Mouse (Mus musculus) urinary bladder, adult 18-20 months (tissue): ENCODE data around the gene Dpy30.

Experiments
- DNase-seq, 2 experiments: peaks; one replicate each; pipeline ENCODE4 v3.0.0; 2022; ENCODE audit warnings: low spot score in 2 of 2, mixed read lengths in 2 of 2

Gene Dpy30

GRCm38 (mm10) chr17:74294426-74295025, 29.2 kb downstream of the Dpy30 start:
- DNase-seq: peak; percentile 81 to 84

DNA sequence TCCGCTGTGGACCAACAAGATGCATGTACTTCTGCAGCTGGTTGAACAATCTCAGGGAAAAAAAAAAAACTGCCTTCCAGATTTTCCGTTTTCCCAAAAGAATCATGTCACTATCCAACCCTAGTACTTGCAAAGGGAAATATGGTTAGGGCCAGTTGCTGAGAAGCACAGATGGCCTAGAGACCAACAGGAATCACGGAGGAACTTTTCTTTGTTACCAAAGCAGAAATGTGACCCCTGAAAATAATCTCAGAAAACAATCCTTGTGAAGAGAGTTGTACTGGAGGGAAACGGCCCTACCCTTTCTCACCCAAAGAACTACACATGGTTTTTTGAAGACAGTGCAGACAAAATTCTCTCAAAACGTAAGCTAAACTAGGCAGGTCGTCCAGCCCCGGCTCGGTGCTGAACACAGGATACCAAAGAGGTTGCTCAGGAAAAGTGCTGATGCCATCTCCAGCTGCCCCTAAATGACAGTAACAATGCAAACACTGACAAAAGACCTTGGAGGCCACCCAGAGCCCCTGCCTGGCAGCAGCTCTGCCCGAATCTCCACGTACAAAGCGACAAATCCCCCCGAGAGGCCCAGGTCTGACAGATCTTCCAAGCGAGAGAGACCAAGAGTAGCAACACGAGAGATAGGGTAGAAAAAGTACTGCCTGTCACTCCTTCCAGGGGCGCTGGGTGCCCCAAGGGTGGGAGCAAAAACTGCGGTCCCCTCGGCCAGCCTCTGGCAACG, 29.9 kb downstream of the Dpy30 start:
- peak in 1 of 2 experiments; percentile 49 for DNase-seq

- DNase-seq: no peak
These were observed 31.9 kb downstream of the Dpy30 start for GRCm38 (mm10) chr17:74291640-74292361.

- no peak for DNase-seq
These were observed 32.9 kb downstream of the Dpy30 start for GRCm38 (mm10) chr17:74290869-74291268.

GRCm38 (mm10) chr17:74290198-74290597, 33.5 kb downstream of the Dpy30 start:
- DNase-seq: no peak

GRCm38 (mm10) chr17:74288626-74289025, 35.1 kb downstream of the Dpy30 start:
- DNase-seq: no peak

GRCm38 (mm10) chr17:74286140-74286730, 37.5 kb downstream of the Dpy30 start:
- no peak for DNase-seq

DNA sequence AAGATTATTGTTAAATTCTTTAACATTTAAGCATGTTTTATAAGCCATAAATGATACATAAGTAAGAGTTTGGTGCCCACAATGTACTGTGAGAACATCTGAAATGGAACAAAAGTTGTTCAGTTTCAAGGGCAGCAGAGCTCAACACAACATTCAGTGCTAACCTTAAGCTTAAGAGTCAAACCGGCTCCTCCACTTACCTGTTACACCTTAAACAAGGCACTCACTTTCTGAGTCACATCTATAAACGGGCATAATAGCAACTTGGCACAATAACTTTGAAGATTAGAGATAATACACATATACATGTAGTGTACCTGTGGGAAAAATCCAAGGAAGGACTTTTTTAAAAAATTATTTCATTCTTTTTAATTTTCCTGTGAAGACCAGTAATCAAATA, 38.0 kb downstream of the Dpy30 start:
- DNase-seq: no peak

DNA sequence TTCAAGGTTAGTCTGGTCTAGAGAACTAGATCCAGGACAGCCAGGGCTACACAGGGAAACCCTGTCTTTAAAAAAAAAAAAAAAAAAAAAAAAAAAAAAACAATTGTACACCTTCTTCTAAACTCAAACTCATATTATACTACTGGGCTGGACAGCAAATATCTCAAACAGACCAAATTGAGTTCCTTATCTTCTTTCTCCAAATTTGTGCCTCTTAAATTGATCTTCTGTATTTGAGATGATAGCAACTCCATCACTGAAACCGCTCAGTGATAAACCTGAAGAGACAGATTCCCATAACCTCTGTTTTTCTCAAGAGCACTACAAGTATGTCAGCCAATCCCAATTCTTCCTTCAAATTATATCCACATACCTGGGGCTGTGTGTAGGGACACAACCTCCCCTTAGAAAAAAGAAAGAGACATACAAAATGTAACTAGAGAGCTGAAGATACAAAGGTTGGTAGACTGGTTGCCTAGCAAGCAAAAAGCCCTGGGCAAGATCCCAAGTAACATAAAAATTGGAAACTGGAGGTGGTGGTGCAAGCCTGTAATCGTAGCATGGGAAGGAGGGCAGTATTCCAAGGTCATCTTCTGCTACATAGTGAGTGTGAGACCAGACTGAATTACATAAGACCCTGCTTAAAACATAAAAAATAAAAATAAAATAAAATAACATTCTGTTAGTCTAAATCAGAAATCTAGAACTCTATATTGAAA, 39.2 kb downstream of the Dpy30 start:
- DNase-seq: no peak

DNA sequence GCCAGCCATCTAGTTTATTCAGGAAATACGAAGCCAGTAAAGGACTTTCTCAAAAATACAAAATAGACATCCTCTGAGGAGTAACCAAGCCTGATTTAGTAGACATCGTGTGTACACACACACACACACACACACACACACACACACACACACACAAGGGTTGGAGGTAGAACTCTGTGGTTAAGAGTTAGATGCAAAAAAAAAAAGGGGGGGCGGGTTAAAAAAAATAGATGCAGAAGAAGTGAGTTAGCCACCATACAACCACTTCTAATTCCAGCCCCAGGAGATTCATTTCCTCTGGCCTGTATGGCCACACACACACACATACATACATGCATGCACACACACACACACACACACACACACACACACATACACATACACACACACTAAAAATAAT, 41.7 kb downstream of the Dpy30 start:
- no peak for DNase-seq

GRCm38 (mm10) chr17:74278966-74279869, 44.5 kb downstream of the Dpy30 start:
- no peak for DNase-seq

- DNase-seq: no peak
These were observed 49.3 kb downstream of the Dpy30 start for GRCm38 (mm10) chr17:74274471-74274870.

DNA sequence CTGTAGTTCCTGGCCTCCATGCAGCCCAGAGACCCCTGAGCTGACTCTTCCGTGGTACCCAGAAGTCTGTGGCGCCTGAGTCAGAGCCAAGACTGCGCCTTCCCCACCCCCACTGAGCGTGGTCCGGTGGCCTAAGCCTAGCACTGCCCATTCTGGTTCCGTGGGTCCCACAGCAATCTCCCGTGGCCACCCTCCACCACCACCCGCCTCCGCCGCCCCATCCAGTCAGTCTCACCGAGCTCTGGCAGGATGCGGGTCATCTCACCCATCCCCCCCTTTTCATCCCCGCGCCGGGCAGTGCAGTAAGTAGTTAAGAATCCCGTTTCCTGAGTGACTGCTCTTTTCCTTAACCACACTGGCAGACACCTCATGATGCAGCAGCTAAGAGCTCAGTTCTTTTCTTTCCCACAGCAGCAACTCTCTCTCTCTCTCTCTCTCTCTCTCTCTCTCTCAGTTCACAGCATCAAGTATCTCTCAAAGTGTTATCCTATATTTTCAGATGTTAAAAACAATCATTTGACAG, 51.0 kb downstream of the Dpy30 start:
- no peak for DNase-seq

- no peak for DNase-seq
These were observed 52.0 kb downstream of the Dpy30 start for GRCm38 (mm10) chr17:74271541-74272268.

DNA sequence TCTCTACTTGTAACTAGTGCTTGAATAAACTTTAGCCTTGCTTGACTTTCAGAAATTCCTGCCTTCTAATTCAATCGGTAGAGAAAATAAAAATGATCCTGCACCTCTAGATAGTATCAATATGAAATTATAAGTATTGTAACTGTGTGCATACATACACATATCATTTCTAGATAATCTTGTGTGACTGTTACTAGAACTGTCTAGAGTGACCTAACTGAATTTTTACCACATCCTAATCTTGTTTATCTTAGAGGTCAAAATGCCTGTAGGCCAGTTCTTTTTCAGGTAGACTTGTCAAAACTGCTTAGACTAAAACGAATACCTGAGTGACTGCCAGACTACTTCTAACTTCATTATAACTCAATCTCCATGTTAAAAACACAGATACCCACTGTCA, 53.5 kb downstream of the Dpy30 start:
- no peak for DNase-seq

DNA sequence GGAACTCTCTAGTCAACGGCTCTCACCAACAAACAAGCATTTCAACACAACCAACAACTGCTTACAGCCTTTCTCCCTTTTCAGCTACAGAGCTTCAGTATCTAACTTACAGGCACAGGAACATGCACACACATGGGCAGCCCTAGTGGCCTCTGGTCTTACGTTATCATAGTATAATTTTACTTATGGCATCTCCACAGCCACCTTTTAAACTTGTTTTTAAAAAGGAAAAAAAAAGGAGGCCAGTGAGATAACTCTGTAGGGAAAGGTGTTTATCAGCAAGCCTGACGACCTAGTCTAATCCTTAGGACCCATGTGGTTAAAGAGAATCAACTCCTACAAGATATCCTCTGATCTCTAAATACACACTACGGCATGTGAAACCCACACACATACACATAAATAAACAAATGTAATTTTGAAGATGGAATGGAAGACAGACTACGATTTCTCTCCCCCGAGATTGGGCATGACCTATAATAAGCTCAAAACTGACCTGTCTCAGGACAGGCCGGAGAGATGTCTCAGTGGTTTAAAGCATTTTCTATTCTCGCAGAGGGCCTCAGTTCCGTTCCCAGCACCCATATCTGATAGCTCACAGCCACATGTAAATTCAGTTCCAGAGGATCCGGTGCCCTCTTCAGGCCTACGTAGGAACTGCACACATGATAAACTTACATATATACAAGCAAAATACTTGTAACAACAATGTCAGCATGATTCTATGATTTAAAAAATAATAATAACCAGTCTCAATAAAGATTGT, 56.1 kb downstream of the Dpy30 start:
- no peak for DNase-seq

GRCm38 (mm10) chr17:74265636-74266035, 58.1 kb downstream of the Dpy30 start:
- DNase-seq: no peak

DNA sequence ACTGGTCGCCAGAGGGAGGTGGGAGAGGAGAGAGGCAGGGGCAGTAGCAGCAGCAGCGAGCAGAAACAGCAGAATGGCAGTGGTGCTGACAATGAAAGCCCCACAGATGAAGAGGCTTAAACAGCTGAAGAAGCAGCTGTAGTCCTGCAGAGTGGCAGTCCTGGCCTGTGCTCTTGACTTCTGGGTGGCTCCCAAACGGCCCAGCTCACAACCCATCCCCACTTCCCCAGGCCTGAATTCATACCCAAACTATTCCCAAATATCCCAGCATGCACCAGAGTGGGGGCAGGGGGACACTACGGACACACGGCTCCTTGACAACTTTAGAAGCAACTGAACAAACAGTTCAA, 58.6 kb downstream of the Dpy30 start:
- no peak for DNase-seq
